Mouse (Mus musculus) embryonic fibroblast, embryonic 13.5 days (primary cell): ENCODE measurements around the gene Slc39a7.

Source experiments
- CTCF ChIP-seq: IDR thresholded peaks from 2 replicates; pipeline ENCODE4 v1.5.1; 2011; ENCODE audit warnings: mild to moderate bottlenecking, control low read depth, low read length, moderate library complexity, borderline replicate concordance; ENCODE audit not compliant: insufficient read depth
- POLR2A ChIP-seq: IDR thresholded peaks from 2 replicates; pipeline ENCODE4 v1.6.1; 2011; ENCODE audit warnings: low read depth, mild to moderate bottlenecking, control low read depth, low read length, moderate library complexity

DNA sequence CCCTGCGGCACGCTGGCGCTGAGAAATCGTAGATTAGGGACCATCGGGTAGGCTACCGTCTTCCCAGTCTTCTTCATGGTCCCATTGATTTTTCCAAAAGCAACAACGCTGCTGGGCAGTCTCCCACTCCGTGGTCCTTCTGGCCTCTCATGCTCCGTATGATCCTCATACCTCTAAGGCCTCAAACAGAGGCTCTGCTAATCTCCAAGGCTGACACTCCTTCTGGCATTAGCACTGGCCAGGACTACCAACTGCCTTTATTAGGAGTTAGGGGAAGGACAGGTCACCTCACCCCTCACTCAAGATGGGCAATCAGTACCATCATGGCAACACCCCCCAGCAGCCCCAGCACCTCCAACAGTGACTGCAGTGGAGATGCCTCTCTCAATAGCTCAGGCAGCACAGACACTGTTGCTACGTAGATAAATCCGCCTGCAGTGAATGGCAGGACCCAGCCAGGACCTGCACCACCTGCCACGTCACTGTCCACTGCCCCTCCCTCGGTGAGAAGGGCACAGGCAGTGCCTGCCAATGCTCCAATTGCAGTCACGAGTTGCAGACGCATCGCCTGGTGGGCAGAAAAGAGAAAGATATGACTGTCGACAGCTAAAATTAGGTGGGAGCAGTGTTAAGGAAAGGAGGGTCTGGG lies 2.9 kb downstream of the Slc39a7 start:
- TF ChIP-seq CTCF (no peak), POLR2A (peak; percentile 33; the same call in 1 of the 2 replicates)
